Mouse (Mus musculus): Measurements from ENCODE around the gene Ung.

Gene Ung

GRCm38 (mm10) chr5:114130211-114130605, at the start of gene Ung:
Ung (plus strand) TSS chr5:114130386.
- peak; percentile 32 to 59 for DNase-seq

GRCm38 (mm10) chr5:114085501-114085900, 44.7 kb upstream of the Ung start:
- DNase-seq: peak; percentile 54 to 59

DNA sequence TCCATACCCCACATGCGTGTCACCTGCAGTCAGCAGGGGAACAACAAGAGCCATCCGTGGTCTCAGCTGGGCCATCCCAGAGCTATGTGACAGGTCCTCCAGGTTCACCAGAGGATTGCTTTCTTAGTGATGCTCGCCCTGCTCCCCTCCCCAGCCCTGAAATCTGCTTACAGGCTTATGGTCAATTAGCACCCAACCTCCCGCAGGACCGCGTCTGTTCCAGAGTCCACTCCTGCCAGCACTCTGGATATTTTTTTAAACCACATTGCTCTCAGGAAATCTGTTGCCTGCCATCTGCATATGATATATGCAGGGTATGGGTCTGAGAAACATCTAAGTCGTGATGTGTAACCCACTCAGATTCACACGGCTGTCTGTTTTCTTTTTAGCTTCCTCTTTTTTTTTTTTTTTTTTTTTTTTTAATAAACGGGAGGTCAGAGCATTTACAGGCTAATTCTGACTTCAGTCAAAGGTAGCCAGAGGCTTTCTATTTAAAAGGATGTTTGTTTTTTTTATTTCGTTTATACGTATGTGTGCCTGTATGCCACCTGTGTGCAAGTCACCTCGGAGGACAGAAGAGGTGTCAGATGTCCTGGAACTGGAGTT, 42.2 kb upstream of the Ung start:
- DNase-seq: peak; percentile 62 to 67

- DNase-seq: no peak
These were observed 39.7 kb upstream of the Ung start for GRCm38 (mm10) chr5:114090421-114091013.

DNA sequence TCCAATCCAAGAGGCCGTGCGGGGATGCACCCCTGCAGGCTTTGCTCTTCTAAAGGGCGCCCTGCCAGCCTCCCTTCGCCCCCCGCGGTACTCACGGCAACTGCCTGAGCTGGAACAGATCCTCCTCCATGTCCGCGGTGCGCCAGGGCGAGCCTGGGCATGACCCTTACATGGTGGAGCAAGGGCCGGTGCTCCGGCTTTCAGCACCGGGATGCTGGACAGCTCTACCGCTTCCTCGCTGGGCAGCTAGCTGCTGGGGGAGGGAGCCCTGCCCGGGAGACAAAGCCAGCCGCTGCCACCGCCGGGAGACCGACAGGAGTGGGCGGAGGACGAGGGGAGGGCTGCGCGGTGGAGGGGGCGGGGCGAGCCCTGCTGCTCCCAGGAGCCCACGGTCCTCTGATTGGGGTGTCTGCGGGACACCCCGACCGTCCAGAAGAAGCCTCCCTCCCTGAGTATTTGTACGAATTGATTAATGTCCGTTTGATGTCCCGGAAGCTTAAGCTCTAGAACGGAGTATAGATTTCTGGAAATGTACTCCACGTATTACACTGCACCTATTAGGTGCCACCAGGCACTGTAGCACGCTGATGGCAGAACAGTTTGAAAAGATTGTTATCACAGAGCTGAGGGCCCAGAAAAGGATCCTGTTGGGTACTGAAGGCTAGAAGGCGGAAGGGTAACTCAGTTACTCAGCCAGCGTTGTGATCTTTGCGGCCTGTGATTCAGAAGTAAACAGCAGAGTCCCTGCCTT, 39.0 kb upstream of the Ung start, which contains the start of gene Svop:
TSS of gene Svop (minus strand) at position 514 of the 751 bp plus-strand sequence.
- peak; percentile 83 to 88 for DNase-seq

GRCm38 (mm10) chr5:114099709-114100389, 30.3 kb upstream of the Ung start:
- DNase-seq: peak; percentile 90 to 94

GRCm38 (mm10) chr5:114100390-114101099, 29.6 kb upstream of the Ung start:
- no peak for DNase-seq

- DNase-seq: peak; percentile 32 to 45
These were observed 28.3 kb upstream of the Ung start for GRCm38 (mm10) chr5:114101873-114102272.

- no peak for DNase-seq
These were observed 27.4 kb upstream of the Ung start for GRCm38 (mm10) chr5:114102807-114103206.

DNA sequence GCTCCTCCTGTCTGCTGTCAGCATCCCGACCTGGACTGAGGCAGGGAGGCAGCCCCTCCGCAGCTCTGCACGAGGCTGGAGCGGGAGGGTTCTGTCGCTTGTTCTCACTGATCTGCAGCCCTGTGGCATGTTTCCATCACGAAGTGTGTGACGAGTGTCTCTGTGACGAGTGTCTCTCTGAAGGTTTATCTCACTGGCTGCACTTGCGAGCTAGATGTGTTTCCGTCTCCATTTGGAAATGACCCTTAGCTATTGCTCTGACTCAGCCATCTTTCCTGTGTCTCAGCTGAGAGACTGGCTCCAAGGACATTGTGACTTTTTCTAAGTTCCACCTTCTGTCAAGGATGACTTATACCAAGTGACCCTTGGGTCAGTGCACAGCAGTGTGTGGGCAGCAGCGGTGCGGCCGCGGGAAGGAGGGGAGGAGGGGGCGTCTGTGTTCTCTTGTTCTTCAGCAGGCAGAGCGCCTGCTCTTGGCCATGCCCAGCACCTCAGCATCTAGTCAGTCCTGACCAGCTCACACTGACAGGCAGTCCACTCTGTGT, 23.7 kb upstream of the Ung start:
- DNase-seq: no peak

DNA sequence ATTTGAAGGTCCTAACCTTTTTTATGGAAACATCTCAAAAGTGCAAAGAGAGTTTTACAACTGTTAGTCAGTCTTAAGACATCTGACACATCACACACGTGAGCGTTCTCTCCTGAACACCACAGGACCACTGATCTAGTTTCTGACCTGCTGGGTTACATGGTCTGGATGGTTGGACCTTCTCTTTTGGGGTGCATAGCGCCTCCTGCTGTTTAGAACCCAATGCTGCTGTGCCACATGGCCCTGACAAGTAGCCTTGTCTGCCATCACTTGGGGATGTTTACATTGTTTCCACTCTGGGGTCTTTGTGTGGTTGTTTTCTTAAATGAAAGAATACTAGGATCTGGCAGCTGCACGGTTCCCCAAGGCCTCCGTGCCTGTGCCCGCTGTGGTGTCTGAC, 16.9 kb upstream of the Ung start:
- DNase-seq: no peak

GRCm38 (mm10) chr5:114115030-114115429, 15.2 kb upstream of the Ung start:
- DNase-seq: no peak

DNA sequence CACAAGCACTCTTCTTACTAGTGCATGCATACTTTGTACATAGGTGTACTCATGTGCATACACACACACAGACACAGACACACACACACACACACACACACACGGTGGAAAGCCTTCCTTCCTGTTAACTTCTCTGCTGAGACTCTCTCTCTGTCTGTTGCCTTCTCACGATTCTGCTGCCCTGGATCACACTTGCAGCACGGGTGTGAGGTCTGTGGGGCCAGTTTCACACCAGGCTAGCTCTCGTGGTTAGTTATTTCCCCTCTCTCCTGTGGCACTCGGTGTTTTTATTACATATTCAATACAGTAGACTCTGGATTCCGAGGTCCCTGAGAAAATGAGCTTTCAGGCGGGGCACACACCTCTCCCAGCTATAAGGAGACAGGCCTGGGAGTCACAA, 13.6 kb upstream of the Ung start:
- DNase-seq: no peak

GRCm38 (mm10) chr5:114119806-114120205, 10.4 kb upstream of the Ung start:
- DNase-seq: no peak

GRCm38 (mm10) chr5:114126008-114126407, 4.2 kb upstream of the Ung start:
- no peak for DNase-seq

GRCm38 (mm10) chr5:114126499-114127244, 3.5 kb upstream of the Ung start:
- no peak for DNase-seq

DNA sequence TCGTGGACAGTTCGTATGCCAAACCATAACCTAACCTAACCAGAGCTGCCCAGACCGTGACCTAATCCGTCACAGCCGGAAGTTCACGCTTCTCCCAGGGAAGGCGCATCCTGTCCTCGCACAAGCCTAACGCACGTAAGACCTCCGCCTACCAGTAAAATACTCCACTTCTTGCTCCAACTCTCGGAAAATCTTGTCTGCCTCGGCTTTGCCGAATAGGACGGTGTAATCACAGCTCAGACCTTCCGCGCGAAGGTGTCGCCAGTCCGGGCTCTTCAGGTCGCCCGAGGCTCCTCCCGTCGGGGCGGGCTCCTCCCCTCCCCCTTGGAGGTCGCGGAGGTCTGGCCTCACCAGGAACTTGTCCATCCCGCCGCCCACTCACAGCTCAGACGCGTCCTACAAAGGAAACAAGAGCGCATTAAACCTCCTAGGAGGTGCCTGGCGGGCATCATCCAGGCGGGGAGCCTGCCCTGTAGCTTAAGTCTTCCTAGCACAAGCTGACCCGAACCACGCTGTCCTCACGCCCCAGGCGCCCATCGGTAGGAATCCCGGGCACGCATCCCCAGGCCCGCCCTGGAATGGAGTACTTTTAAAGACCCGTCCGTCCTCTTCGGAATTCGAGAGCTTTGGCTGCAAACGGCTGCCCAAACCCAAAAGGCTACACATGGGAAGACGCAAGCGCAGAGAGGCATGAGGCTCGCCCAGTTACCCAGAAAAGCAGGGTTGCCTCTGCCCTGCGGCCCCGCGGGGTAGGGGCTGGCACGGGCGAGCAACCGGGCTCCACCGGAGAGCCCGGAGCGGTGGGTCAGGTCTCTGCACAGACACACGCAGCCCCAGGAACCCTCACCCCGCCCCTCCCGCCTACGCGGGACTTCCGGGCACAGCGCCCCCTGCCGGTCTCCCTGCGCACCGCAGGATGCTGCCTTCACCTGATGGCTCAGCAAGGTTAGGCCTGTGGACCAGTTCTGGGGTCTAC, 2.5 kb upstream of the Ung start, which contains the start of gene Alkbh2:
TSS of gene Alkbh2 (minus strand) at position 845 of the 976 bp plus-strand sequence.
- DNase-seq: peak; percentile 85 to 86

DNA sequence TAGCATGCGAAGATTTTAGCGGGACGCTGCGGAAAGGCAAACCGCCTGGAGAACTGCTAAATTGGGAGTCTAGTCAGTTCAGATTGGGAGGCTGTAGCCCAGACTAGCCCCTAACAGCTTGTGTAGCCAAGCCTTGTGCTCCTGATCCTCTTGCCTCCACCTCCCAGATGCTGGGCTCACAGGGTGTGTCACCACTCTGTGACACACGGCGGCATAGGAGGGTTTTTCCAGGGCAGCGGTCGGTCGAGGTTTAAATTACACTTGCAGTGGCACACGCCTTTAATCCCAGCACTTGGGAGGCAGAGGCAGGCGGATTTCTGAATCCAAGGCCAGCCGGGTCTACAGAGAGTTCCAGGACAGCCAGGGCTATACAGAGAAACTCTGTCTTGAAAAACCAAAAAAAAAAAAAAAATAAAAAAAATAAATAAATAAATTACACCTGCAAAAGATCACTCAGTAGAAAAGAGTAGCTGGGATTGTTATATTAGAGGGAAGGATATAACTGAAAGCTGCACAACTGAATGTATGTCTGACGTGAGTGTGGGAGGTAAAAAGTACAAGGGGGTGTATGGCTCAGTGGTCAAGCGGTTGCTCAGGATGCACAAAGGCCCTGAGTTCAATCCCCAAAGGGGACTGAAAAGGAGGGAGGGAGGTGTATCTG, 506 bp upstream of the Ung start:
- DNase-seq: no peak

- DNase-seq: peak; percentile 93 to 96
These were observed 723 bp downstream of the Ung start for GRCm38 (mm10) chr5:114130698-114131520.
